Mouse (Mus musculus): ENCODE data around the gene Prrc2a. TPM values are rescaled to one million over a fixed set of nuclear protein-coding genes. Genes with fewer than 3 reads are reported as not detected.

The Prrc2a gene
- polyA plus RNA-seq, 1 experiment from 2014 or later, result 28.9 TPM

Other genes with a start within 250 kb of the Prrc2a start
- 85.9 TPM for gene Neu1, start 233.6 kb downstream of the Prrc2a start, polyA plus RNA-seq (2017; shearing (Covaris generic))
- 54.2 TPM for gene Hspa1b, start 205.7 kb downstream of the Prrc2a start, polyA plus RNA-seq (2017; shearing (Covaris generic))
- gene Gm20481, start 195.0 kb downstream of the Prrc2a start, polyA plus RNA-seq (2017; shearing (Covaris generic)), result 2.7 TPM
- 13.2 TPM for gene Hspa1a, start 192.7 kb downstream of the Prrc2a start, polyA plus RNA-seq (2017; shearing (Covaris generic))
- gene Hspa1l, start 192.2 kb downstream of the Prrc2a start, polyA plus RNA-seq (2017; shearing (Covaris generic)), result 0.17 TPM
- 55.0 TPM for gene Lsm2, start 183.0 kb downstream of the Prrc2a start, polyA plus RNA-seq (2017; shearing (Covaris generic))
- gene Vars, start 163.9 kb downstream of the Prrc2a start, polyA plus RNA-seq (2017; shearing (Covaris generic)), result 187 TPM
- 0.33 TPM for gene Vwa7, start 148.3 kb downstream of the Prrc2a start, polyA plus RNA-seq (2017; shearing (Covaris generic))
- gene Sapcd1, start 136.9 kb downstream of the Prrc2a start, polyA plus RNA-seq (2017; shearing (Covaris generic)), result 0.82 TPM
- 1.5 TPM for gene Msh5, start 118.2 kb downstream of the Prrc2a start, polyA plus RNA-seq (2017; shearing (Covaris generic))
- 661 TPM for gene Clic1, start 114.9 kb downstream of the Prrc2a start, polyA plus RNA-seq (2017; shearing (Covaris generic))
- gene Ddah2, start 105.9 kb downstream of the Prrc2a start, polyA plus RNA-seq (2017; shearing (Covaris generic)), result 2.2 TPM
- gene Ly6g6c, start 99.5 kb downstream of the Prrc2a start, polyA plus RNA-seq (2017; shearing (Covaris generic)), result not detected
- gene Mpig6b, start 98.7 kb downstream of the Prrc2a start, polyA plus RNA-seq (2017; shearing (Covaris generic)), result not detected
- gene Ly6g6e, start 88.0 kb downstream of the Prrc2a start, polyA plus RNA-seq (2017; shearing (Covaris generic)), result not detected
- not detected for gene Ly6g6d, start 86.8 kb downstream of the Prrc2a start, polyA plus RNA-seq (2017; shearing (Covaris generic))
- not detected for gene Ly6g6f, start 79.3 kb downstream of the Prrc2a start, polyA plus RNA-seq (2017; shearing (Covaris generic))
- gene Abhd16a, start 75.6 kb downstream of the Prrc2a start, polyA plus RNA-seq (2017; shearing (Covaris generic)), result 65.7 TPM
- gene Ly6g5c, start 56.6 kb downstream of the Prrc2a start, polyA plus RNA-seq (2017; shearing (Covaris generic)), result not detected
- 3.8 TPM for gene Ly6g5b, start 49.5 kb downstream of the Prrc2a start, polyA plus RNA-seq (2017; shearing (Covaris generic))
- 58.5 TPM for gene Gpank1, start 43.4 kb downstream of the Prrc2a start, polyA plus RNA-seq (2017; shearing (Covaris generic))
- 341 TPM for gene Csnk2b, start 42.8 kb downstream of the Prrc2a start, polyA plus RNA-seq (2017; shearing (Covaris generic))
- 5.3 TPM for gene D17H6S53E, start 38.5 kb downstream of the Prrc2a start, polyA plus RNA-seq (2017; shearing (Covaris generic))
- not detected for gene Apom, start 32.8 kb downstream of the Prrc2a start, polyA plus RNA-seq (2017; shearing (Covaris generic))
- 48.8 TPM for gene Bag6, start 29.7 kb downstream of the Prrc2a start, polyA plus RNA-seq (2017; shearing (Covaris generic))
- 4.8 TPM for gene Aif1, start 11.2 kb upstream of the Prrc2a start, polyA plus RNA-seq (2017; shearing (Covaris generic))
- 9.6 TPM for gene Lst1, start 23.5 kb upstream of the Prrc2a start, polyA plus RNA-seq (2017; shearing (Covaris generic))
- gene Ltb, start 29.5 kb upstream of the Prrc2a start, polyA plus RNA-seq (2017; shearing (Covaris generic)), result 1,484 TPM
- 56.7 TPM for gene Tnf, start 37.1 kb upstream of the Prrc2a start, polyA plus RNA-seq (2017; shearing (Covaris generic))
- 152 TPM for gene Lta, start 40.5 kb upstream of the Prrc2a start, polyA plus RNA-seq (2017; shearing (Covaris generic))
- 1.6 TPM for gene Gm16181, start 55.9 kb upstream of the Prrc2a start, polyA plus RNA-seq (2017; shearing (Covaris generic))
- 6.4 TPM for gene Atp6v1g2, start 68.8 kb upstream of the Prrc2a start, polyA plus RNA-seq (2017; shearing (Covaris generic))
- 16.8 TPM for gene Nfkbil1, start 70.9 kb upstream of the Prrc2a start, polyA plus RNA-seq (2017; shearing (Covaris generic))
- gene Ddx39b, start 76.8 kb upstream of the Prrc2a start, polyA plus RNA-seq (2017; shearing (Covaris generic)), result 296 TPM
- 6,634 TPM for gene H2-D1, start 97.8 kb upstream of the Prrc2a start, polyA plus RNA-seq (2017; shearing (Covaris generic))
- 0.20 TPM for gene H2-Q1, start 155.5 kb upstream of the Prrc2a start, polyA plus RNA-seq (2017; shearing (Covaris generic))
- gene H2-Q2, start 177.3 kb upstream of the Prrc2a start, polyA plus RNA-seq (2017; shearing (Covaris generic)), result 21.3 TPM
- gene H2-Q4, start 214.7 kb upstream of the Prrc2a start, polyA plus RNA-seq (2017; shearing (Covaris generic)), result 49.6 TPM

All from activated CD4-positive, CD25-positive, alpha-beta regulatory T cell, adult 9 weeks (primary cell).